Mouse (Mus musculus) megakaryocyte progenitor cell, adult 5-6 weeks (primary cell): ENCODE data around the gene Atp13a4. TPM values are rescaled to one million over a fixed set of nuclear protein-coding genes. Genes with fewer than 3 reads are reported as not detected.

Source experiments
- ATAC-seq: replicated peaks from 2 replicates; pipeline ENCODE4 v1.8.0; 2016; ENCODE audit warnings: mild to moderate bottlenecking, moderate TSS enrichment, inconsistent platforms; ENCODE audit not compliant: poor library complexity
- total RNA-seq, 2 experiments: library from RNA; stranded (forward) in 1 of 2; stranded (reverse) in 1 of 2; fragments of 157-497, 149-512 nt in 1 of 2; fragments of 200-1000 nt in 1 of 2; gene quantifications; 2 replicates each; pipeline versions ENCODE4 v1.2.3 to v1.2.4; 2015 to 2017

The Atp13a4 gene
- total RNA-seq, 2 experiments from 2014 or later = not detected

DNA sequence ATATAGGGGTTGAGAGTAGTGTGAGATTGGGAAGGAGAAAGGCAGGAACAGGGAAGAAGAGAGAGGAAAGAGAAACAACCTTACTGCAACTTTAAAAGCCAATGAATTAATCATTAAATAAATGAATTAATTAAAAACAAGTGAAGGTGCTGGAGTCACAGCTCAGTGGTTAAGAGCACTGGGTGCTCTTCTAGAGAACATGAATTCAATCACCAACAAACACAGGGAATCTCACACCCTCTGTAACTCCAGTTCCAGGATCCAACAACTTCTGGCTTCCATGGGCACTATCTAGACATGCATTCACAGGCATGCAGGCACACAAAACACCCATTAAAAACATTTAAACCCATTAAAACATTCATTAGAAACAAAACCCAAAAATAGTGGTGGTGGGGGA, 63.2 kb downstream of the Atp13a4 start:
- no peak for ATAC-seq

- no peak for ATAC-seq
These were observed 64.3 kb downstream of the Atp13a4 start for GRCm38 (mm10) chr16:29480396-29480795.

- no peak for ATAC-seq
These were observed 80.9 kb downstream of the Atp13a4 start for GRCm38 (mm10) chr16:29463798-29464197.

DNA sequence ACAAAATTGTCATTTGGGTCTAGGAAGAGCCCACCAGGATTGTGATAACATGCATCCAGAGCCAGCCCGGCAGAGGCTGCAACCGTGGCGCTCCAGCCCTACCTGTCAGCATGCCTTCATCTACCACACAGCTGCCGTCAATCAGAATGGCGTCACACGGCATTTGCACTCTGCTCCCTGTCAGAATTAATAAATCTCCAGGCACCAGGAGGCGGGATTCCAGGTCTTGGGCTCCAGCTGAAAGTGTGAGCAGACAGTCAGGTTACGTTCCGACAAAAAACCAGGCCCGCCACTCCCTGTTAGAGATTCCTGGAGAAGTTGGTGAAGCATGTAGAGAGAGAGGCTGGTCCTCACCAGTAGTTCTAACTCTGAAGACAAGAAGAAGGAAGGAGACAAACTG, 85.3 kb downstream of the Atp13a4 start:
- ATAC-seq = no peak

DNA sequence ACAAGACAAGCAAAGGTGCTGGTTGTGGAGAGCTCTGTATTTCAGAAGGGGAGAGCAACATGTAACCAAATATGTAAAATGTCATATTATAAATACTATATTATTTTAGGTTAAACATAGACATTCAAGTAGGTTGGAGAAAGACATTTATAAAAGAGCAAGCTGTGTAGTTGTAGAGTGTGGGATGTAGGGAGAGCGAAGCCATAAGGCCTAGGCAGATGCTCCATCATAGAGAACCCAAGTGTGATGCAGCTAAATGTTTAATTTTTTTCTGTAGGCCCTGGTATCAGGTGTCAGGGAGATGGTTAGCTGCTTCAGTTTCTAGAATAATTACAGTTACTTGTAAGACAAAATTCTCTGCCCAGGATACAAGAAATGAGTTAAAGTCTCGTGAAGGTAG, 87.8 kb downstream of the Atp13a4 start:
- ATAC-seq = no peak

DNA sequence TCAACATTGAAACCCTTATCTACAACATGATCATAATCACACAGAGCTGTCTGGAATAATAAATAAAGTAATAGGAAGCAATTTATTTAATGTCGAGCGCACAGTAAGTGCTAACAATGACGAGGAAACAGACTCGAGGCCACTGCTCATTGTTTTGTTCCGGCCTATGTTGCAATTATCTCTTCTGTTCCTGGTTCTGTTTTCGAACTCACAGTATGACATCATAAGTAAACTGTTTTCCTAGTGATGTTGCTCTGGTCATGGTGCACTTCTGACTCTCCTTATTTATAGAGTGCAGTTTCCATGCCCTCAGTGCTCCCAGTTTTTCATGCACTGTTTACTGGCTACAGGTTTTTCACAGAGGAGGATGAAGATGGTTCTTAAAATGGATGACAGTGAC, 91.4 kb downstream of the Atp13a4 start:
- peak; percentile 61 for ATAC-seq

GRCm38 (mm10) chr16:29451706-29452105, 93.0 kb downstream of the Atp13a4 start:
- ATAC-seq = peak; percentile 97

GRCm38 (mm10) chr16:29442126-29442525, 102.5 kb downstream of the Atp13a4 start:
- ATAC-seq = no peak

DNA sequence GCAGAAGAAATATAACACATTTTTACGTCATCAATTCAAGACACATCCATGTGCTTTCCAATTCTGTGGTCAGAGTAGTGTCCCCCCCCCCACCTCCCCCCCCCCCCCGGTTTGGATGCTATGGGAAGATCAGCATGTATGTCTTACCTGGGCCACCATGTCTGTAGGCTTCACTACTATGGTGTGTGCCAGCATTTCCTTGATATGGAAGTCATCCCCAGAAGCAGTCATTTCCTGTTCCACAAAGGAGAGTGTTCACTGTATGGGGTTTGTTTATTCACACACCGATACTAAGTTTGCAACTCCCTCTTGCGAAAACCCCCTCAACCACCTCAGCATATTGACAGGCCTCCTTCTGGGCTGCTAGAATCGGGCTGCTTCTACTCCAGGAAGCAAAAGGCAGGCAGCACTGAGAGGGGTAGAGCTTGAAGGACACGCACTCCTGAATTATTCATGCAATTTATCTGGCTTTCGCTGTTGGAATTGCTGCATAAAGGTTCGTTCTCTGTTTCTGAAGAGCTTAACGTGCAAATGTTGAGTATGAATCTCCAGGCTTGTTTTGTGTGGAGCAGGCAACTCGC, 103.2 kb downstream of the Atp13a4 start:
- ATAC-seq = no peak

GRCm38 (mm10) chr16:29438045-29438444, 106.6 kb downstream of the Atp13a4 start:
- ATAC-seq = no peak

GRCm38 (mm10) chr16:29435746-29436145, 108.9 kb downstream of the Atp13a4 start:
- no peak for ATAC-seq

- peak; percentile 79 for ATAC-seq
These were observed 110.0 kb downstream of the Atp13a4 start for GRCm38 (mm10) chr16:29434712-29435111.

GRCm38 (mm10) chr16:29414822-29415221, 129.8 kb downstream of the Atp13a4 start:
- ATAC-seq = no peak

- ATAC-seq = no peak
These were observed 137.3 kb downstream of the Atp13a4 start for GRCm38 (mm10) chr16:29407319-29407718.

DNA sequence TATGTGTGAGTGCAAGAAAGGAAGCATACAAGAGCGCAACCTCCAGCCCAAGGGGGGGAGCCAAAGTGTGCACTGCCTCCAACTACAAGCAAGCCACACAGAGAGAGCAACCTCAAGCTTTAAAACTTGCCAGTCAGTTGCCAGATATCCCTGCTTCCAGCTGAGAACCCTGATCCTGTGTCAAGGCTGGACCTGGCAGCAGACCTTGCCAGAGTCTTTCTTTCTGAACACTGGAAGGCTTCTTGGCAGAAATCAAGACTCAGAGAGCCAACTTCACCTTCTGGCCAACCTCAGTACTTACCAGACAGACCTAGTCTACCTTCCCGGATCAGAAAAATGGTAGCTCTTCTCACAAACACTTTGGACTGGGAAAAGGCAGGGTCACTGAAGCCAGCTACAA, 145.6 kb downstream of the Atp13a4 start:
- ATAC-seq = no peak

DNA sequence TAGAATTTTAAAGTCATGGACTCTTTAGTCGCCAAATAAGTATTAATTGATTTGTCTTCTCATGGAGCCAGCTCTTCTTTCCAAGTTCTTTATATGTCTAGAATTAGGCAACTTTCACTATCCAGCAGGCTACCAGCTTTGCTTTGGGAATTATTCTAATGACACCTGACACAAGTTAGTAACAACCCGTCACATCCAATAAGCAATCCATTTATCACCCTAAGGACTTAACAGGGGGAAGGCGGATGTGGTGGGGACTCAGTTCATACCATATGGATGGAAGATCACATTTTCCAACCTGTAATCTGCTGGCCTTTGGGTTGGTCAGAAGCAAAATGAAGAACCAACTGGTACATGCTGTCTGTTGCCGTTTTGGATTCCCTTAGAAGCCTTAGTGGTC, 159.9 kb downstream of the Atp13a4 start:
- no peak for ATAC-seq

DNA sequence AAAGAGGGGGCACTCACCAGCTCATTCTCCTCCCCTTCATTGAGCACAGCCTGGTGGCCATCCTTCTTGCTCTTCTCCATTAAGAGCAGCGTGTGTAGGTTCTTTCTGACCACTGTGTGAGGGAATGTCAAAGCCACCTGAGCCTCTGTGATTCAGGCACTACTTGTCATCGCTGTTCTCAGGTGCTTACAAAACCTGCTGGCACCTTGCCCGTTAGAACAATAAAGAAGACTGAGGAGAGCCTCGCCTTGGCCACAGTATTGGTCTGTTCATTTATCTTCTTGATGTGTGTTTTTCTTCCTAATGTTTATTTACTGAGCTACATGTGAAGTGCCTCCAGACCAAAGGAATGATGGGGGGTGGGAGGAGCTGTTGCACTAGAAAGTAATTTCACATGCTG, 166.2 kb downstream of the Atp13a4 start, which contains the start of gene Atp13a5:
Gene Atp13a5, minus strand, starts transcription at position 275 of the 400 bp plus-strand sequence.
- no peak for ATAC-seq

- no peak for ATAC-seq
These were observed 170.0 kb downstream of the Atp13a4 start for GRCm38 (mm10) chr16:29374636-29375035.

Other genes starting within 250 kb of the Atp13a4 start
- gene Atp13a5, start 166.1 kb downstream of the Atp13a4 start, total RNA-seq (2015) = not detected in 2 replicates
- gene Atp13a5, start 166.1 kb downstream of the Atp13a4 start, total RNA-seq (2017) = not detected in 2 replicates
- 35.6 and 40.2 TPM in 2 replicates for gene Opa1, start 34.5 kb upstream of the Atp13a4 start, total RNA-seq (2015)
- gene Opa1, start 34.5 kb upstream of the Atp13a4 start, total RNA-seq (2017) = 67.1 and 84.3 TPM in 2 replicates